Mouse (Mus musculus): ENCODE data around the gene Vmn1r239-ps.
"Not testable (repeated sequence)": the region's sequence is repeated elsewhere in the genome, so short reads cannot be mapped to it uniquely, and the experiment has no call there.

Vmn1r239-ps gene

DNA sequence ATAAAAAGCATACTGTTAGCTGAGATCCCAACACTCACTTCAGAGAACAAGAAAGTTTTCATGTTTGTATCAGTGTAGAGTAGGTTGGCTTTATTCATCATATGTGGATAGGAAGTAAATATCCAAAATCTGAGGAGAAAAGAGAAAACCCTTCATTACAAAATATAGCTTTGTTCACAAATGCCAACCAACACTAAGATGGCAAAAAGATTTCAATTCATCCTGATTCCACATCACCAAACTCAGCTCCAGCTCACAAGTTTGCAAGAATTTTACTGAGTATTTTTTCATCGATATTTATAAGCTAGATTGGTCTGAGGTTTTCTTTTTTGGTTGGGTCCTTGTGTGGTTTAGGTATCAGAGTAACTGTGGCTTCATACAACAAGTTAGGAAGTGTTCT is at the start of gene Vmn1r239-ps:
Gene Vmn1r239-ps (minus strand): TSS at position 101 of the 400 bp plus-strand sequence.
- DNase-seq (ENCODE audit: low spot score) = not testable (repeated sequence)

DNA sequence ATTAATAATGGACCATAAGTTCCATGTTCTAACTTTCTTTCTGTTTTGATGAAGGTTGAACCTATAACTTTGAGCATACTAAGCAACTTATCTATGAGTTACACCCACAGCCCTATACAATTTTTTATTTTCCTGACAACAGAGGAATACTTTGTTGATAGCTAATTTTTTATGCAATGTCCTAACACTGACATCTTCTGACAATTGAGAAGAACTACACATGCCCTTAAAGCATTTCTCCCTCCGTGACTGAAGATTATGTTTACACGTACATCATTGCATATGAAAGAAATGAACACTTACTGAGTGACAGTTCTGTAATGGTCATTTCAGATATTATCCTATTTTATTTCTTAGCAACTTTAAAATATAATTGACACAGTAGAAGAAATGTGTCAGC is 36.0 kb upstream of the Vmn1r239-ps start:
- DNase-seq (ENCODE audit: low spot score) = no peak

DNA sequence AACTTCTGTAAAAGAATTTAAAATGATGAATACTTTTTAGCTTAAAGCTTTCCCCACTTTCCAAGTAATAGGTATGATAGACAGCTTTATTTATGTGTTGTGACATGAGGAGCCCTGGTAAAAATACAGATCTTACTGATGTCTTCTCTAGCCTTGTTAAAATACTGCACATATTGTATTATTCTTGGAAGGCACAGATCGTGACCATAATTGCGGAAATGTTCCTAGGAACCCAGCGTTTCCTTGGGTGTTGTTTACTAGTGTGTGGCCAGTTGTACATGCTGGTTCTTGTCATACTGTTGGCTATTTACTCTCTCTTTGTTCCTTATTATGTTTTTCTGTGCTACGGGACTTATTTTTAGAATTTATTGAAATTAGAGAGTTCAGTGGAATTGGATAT is 10.1 kb downstream of the Vmn1r239-ps start:
- no peak for DNase-seq (ENCODE audit: low spot score)

DNA sequence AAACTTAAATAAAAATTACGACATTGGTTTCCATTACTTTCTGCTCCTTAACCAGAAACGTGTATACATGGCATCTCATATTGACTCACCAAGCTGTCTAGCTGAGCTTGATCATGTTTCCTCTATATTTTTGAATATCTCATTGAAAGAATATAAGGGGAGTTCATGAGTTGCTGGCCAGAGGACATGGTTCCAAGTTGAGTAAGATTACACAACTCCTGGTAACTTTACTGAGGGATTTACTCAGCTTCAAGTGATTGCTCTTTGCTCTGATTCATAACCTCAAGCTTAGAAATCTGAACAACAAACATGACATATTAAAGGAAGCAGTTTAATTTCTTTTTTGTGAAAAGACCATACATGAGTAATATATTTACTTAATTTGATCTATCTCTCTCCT is 18.1 kb downstream of the Vmn1r239-ps start:
- DNase-seq (ENCODE audit: low spot score) = no peak

DNA sequence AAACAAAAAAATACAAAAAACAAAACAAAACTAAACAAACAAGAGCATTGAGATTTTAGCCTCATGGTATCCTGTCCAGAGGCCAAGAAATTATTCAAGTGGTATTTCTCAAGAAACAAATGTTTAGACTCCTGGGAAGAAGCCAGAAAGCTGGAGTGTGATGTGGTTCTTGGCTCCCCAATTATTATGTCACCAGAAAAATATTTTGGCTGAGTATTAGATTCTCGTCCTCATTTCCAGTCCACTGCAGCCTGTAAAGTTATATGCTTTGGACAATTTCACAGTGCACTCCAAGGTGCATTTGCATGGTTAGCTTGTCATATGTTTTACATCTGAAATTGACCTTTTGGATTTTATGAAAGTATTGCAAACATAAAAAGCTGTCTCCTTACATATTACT is 23.8 kb downstream of the Vmn1r239-ps start:
- no peak for DNase-seq (ENCODE audit: low spot score)

DNA sequence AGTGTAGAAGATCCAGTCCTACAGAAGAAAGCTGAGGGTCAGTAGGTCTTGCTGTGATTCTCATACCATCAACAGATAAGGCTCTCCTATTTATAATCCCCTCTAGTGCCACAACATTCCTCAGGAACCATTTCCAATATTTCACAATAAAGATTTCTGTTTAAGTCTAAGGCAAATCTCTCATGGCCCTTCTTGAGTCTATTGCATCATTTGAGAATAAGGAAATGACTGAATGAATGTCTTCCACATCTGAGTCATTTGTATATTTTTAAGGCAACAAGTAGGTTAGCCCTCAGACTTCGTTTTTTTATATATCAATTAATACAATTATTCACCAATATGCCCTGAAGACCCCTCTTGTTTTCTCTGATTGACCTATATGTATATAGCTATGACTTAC is 24.4 kb downstream of the Vmn1r239-ps start, which contains the start of gene Il13ra2:
Gene Il13ra2 (minus strand): TSS at position 64 of the 400 bp plus-strand sequence.
- DNase-seq (ENCODE audit: low spot score) = no peak

Measured in ovary, postnatal 10 days (tissue).